10 mouse cellular contexts compared by ENCODE assay signal in the genomic region with DNA sequence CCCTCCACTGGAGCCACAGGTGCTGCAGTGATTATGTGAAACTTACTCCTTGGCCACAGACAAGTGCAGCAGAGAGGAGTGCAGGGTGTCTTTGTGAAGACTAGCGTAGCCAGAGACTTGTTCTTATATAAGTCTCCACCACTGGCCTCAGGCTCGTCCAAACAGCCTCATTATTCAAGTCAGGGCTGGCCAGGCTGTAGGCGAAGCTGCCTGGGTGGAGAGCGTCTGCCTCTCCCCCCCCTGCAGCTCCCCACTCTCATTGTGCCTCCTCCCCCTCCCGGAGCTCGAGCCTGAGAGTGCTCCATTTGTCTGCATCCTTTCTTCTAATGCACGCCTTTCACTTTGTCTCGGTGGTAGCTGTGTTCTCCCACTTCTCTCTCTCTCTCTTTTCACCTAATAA.
DNase-seq lines count a peak whose midpoint lies in the region; ATAC-seq and TF ChIP-seq lines count a peak whose summit lies in the region.
"Had no signal": no experiment of that assay in that cellular context is flagged by ENCODE, and none has a peak within 500 bp of the region (broad histone marks: within the 10 kb centered on the region; RNA-seq: fewer than 3 reads in every experiment).

No protein-coding gene starts in this region.

- no peak overlapping the region; the same call in 1 of the 2 replicates for H3K27ac ChIP-seq in CH12.LX (ENCODE audit: insufficient read depth, low read depth)
- no peak overlapping the region for H3K27ac ChIP-seq in forebrain, embryonic 12.5 days
- peak overlapping the region; percentile 15; the same call in 1 of the 2 replicates for H3K27ac ChIP-seq in midbrain, embryonic 12.5 days (replicated peaks)

- WGBS in forebrain, embryonic 12.5 days: 2% methylated on average over 8 of the region's 8 CpGs
- WGBS in midbrain, embryonic 12.5 days: 2% methylated on average over 8 of the region's 8 CpGs

- TF ChIP-seq POLR2A in CH12.LX (IDR thresholded peaks at IDR 0.05; ENCODE audit: low read depth, low read length): peak; percentile 40; the same call in 1 of the 2 replicates

- no peaks in the 10 kb centered on the region for H3K27me3 ChIP-seq in CH12.LX (replicated peaks)
- H3K27me3 ChIP-seq in forebrain, embryonic 12.5 days: no peaks in the 10 kb centered on the region
- H3K27me3 ChIP-seq in midbrain, embryonic 12.5 days: peaks cover 15% of the 10 kb centered on the region; the same call in 1 of the 2 replicates

- TF ChIP-seq CTCF in CH12.LX (conservative IDR thresholded peaks at IDR 0.05 in 1 of 2, IDR thresholded peaks at IDR 0.05 in 1 of 2; ENCODE audit: low read depth in 2 of 2, low read length in 2 of 2): no peak

- H3K4me1 ChIP-seq in CH12.LX (ENCODE audit: control insufficient read depth in 1 of 2, insufficient read depth in 2 of 2): peaks cover 11 to 33% of the 10 kb centered on the region in 2 experiments
- peaks cover 40% of the 10 kb centered on the region for H3K4me1 ChIP-seq in forebrain, embryonic 12.5 days
- peaks cover 31% of the 10 kb centered on the region for H3K4me1 ChIP-seq in midbrain, embryonic 12.5 days

- ATAC-seq in forebrain, embryonic 12.5 days (ENCODE audit: low FRiP score): peak; percentile 53; the same call in 1 of the 2 replicates
- ATAC-seq in midbrain, embryonic 12.5 days (ENCODE audit: low FRiP score, low read depth): peak; percentile 71
- ATAC-seq: liver, postnatal 0 days had no signal

- peak; percentile 15 for DNase-seq in adrenal gland, adult 2 months
- DNase-seq in adrenal gland, adult 18-20 months (ENCODE audit: low spot score in 2 of 2): no peak
- peak; percentile 39 for DNase-seq in CH12.LX (ENCODE audit: extremely low read depth)
- DNase-seq in gastrocnemius, postnatal 25 days: no peak
- no peak for DNase-seq in lung, postnatal 14 days
- no peak for DNase-seq in yolk sac, embryonic 10.5 days (ENCODE audit: low spot score)
- DNase-seq: kidney, postnatal 14 days; liver, postnatal 0 days had no signal

- H3K36me3 ChIP-seq in CH12.LX (replicated peaks in 1 of 2; ENCODE audit: control insufficient read depth in 1 of 2, insufficient read depth in 1 of 2, low read length in 1 of 2): no peaks in the 10 kb centered on the region
- H3K36me3 ChIP-seq in forebrain, embryonic 12.5 days (replicated peaks): no peaks in the 10 kb centered on the region
- H3K36me3 ChIP-seq in midbrain, embryonic 12.5 days: no peaks in the 10 kb centered on the region

- in situ Hi-C loops in CH12.LX (cut with MboI; ENCODE audit: low pct_ligation_motif_present, low pct_unique_long_range_greater_than_20kb, low sequenced_read_pairs): no loop called here

- TF ChIP-seq EP300 in CH12.LX (IDR thresholded peaks at IDR 0.05; ENCODE audit: low read length): no peak

- H3K4me3 ChIP-seq in CH12.LX (replicated peaks in 1 of 3; ENCODE audit: low read depth in 2 of 3, low read length in 2 of 3, poor library complexity in 1 of 3): no peak overlapping the region
- H3K4me3 ChIP-seq in forebrain, embryonic 12.5 days (replicated peaks): no peak overlapping the region
- H3K4me3 ChIP-seq in midbrain, embryonic 12.5 days: no peak overlapping the region

- H3K9ac ChIP-seq in CH12.LX (ENCODE audit: insufficient read depth, low read depth): peak overlapping the region; percentile 59; the same call in 1 of the 2 replicates
- no peak overlapping the region for H3K9ac ChIP-seq in forebrain, embryonic 12.5 days
- H3K9ac ChIP-seq in midbrain, embryonic 12.5 days (replicated peaks): no peak overlapping the region; the same call in 1 of the 2 replicates
- H3K9ac ChIP-seq: liver, postnatal 0 days had no signal

- peaks cover 8% of the 10 kb centered on the region for H3K9me3 ChIP-seq in CH12.LX (replicated peaks; ENCODE audit: low read length)
- no peaks in the 10 kb centered on the region for H3K9me3 ChIP-seq in forebrain, embryonic 12.5 days
- H3K9me3 ChIP-seq in midbrain, embryonic 12.5 days: 0 out of 2 replicates have a peak, but pooled peaks cover 3% of the 10 kb centered on the region

- H3K79me2 ChIP-seq in CH12.LX (replicated peaks; ENCODE audit: control insufficient read depth, extremely low read depth, insufficient read depth, poor library complexity, severe bottlenecking): no peaks in the 10 kb centered on the region

- no peak; the same call in 1 of the 2 replicates for TF ChIP-seq RAD21 in CH12.LX (IDR thresholded peaks at IDR 0.05; ENCODE audit: low read depth, low read length)

- dilution Hi-C loops in CH12.LX (cut with MboI; ENCODE audit: extremely low pct_ligation_motif_present, extremely low pct_unique_long_range_greater_than_20kb, low sequenced_read_pairs): no loop called here

- H3K4me2 ChIP-seq in CH12.LX (ENCODE audit: insufficient read depth, low read depth, poor library complexity, severe bottlenecking): peak overlapping the region; percentile 76
- H3K4me2 ChIP-seq in forebrain, embryonic 12.5 days: peak overlapping the region; percentile 33
- peak overlapping the region; percentile 38 for H3K4me2 ChIP-seq in midbrain, embryonic 12.5 days (replicated peaks)

TF ChIP-seq in CH12.LX, 34 proteins besides CTCF, POLR2A, EP300 and RAD21:
- no peak for TF ChIP-seq SIN3A (IDR thresholded peaks at IDR 0.05; ENCODE audit: low read length)
- no peak for TF ChIP-seq IRF4 (IDR thresholded peaks at IDR 0.05; ENCODE audit: low read depth, low read length)
- peak; percentile 29 for TF ChIP-seq ETS1 (conservative IDR thresholded peaks at IDR 0.05; ENCODE audit: low read depth, low read length)
- TF ChIP-seq NELFE (IDR thresholded peaks at IDR 0.05; ENCODE audit: low read depth, low read length): no peak
- 0 out of 2 replicates have a peak, but pooled peaks have one; percentile 28 for TF ChIP-seq TCF12 (IDR thresholded peaks at IDR 0.05; ENCODE audit: low read depth, low read length)
- TF ChIP-seq SMC3 (IDR thresholded peaks at IDR 0.05; ENCODE audit: low read depth, low read length): no peak
- no peak for TF ChIP-seq MEF2A (IDR thresholded peaks at IDR 0.05; ENCODE audit: borderline replicate concordance, low read depth, low read length)
- no peak for TF ChIP-seq RCOR1 (conservative IDR thresholded peaks at IDR 0.05; ENCODE audit: low read depth, low read length)
- no peak for TF ChIP-seq ZNF384 (IDR thresholded peaks at IDR 0.05; ENCODE audit: low read depth, low read length)
- no peak for TF ChIP-seq MXI1 (IDR thresholded peaks at IDR 0.05; ENCODE audit: low read depth, low read length)
- no peak for TF ChIP-seq BHLHE40 (IDR thresholded peaks at IDR 0.05; ENCODE audit: low read depth, low read length)
- no peak for TF ChIP-seq MAX (IDR thresholded peaks at IDR 0.05; ENCODE audit: low read length)
- no peak for TF ChIP-seq USF2 (conservative IDR thresholded peaks at IDR 0.05; ENCODE audit: low read depth, low read length)
- 0 out of 2 replicates have a peak, but pooled peaks have one; percentile 14 for TF ChIP-seq CHD2 (IDR thresholded peaks at IDR 0.05; ENCODE audit: low read length)
- no peak for TF ChIP-seq ZC3H11A (IDR thresholded peaks at IDR 0.05; ENCODE audit: low read depth, low read length)
- TF ChIP-seq MAZ (IDR thresholded peaks at IDR 0.05; ENCODE audit: low read depth, low read length): 0 out of 2 replicates have a peak, but pooled peaks have one; percentile 52
- TF ChIP-seq GABPA (IDR thresholded peaks at IDR 0.05; ENCODE audit: insufficient replicate concordance, low read depth, low read length): no peak
- 0 out of 2 replicates have a peak, but pooled peaks have one; percentile 37 for TF ChIP-seq MYC (IDR thresholded peaks at IDR 0.05; ENCODE audit: low read depth, low read length)
- TF ChIP-seq KAT2A (IDR thresholded peaks at IDR 0.05; ENCODE audit: insufficient replicate concordance, low read length): no peak
- TF ChIP-seq JUND (conservative IDR thresholded peaks at IDR 0.05; ENCODE audit: low read depth, low read length): no peak

Comparison
In these comparisons a context has a peak if more than half of its experiments do, and no peak if none do; other contexts are left out.
1. DNase-seq: peak in adrenal gland, adult 2 months (single experiment) and CH12.LX (single experiment); none in adrenal gland, adult 18-20 months (0 of 2), gastrocnemius, postnatal 25 days (single experiment), lung, postnatal 14 days (single experiment) and yolk sac, embryonic 10.5 days (single experiment).
2. Peak in every context shown above with its lines, with median percentiles within 50 percentile points of each other: H3K4me2 ChIP-seq.